Mouse (Mus musculus) liver, embryonic 16.5 days (tissue): ENCODE data around the gene C2cd4d. TPM values are rescaled to one million over a fixed set of nuclear protein-coding genes. Genes with fewer than 3 reads are reported as not detected.
A peak's percentile ranks its signal among the peaks of the same experiment; 100 is the strongest.

Experiments
- ATAC-seq: fragments of 200-750 bp; cut with Nextera tagmentation; 2 replicates; pipeline ENCODE4 v1.8.0; 2017; ENCODE audit warnings: low read depth, mild to moderate bottlenecking, moderate number of reproducible peaks, moderate library complexity
- H3K27ac ChIP-seq: fragments of 300-500 bp; sonication (generic); 2 replicates; pipeline ENCODE4 v1.5.1; 2014; ENCODE audit warnings: mild to moderate bottlenecking, low read length
- H3K27me3 ChIP-seq: fragments of 300-500 bp; sonication (generic); 2 replicates; pipeline ENCODE4 v1.6.1; 2014; ENCODE audit warnings: low read depth, low read length, mixed read lengths; ENCODE audit not compliant: control insufficient read depth, insufficient read depth
- H3K36me3 ChIP-seq: fragments of 300-500 bp; sonication (generic); 2 replicates; pipeline ENCODE4 v1.6.1; 2014; ENCODE audit warnings: mild to moderate bottlenecking; ENCODE audit not compliant: control insufficient read depth, insufficient read depth
- H3K4me1 ChIP-seq: fragments of 300-500 bp; sonication (generic); 2 replicates; pipeline ENCODE4 v1.6.1; 2014; ENCODE audit warnings: low read depth, low read length, mixed read lengths; ENCODE audit not compliant: control insufficient read depth
- H3K4me2 ChIP-seq: fragments of 300-500 bp; sonication (generic); 2 replicates; pipeline ENCODE4 v1.6.1; 2014; ENCODE audit warnings: low read depth, low read length, mixed read lengths
- H3K4me3 ChIP-seq: fragments of 300-500 bp; sonication (generic); 2 replicates; pipeline ENCODE4 v1.5.1; 2014; ENCODE audit warnings: low read depth, mild to moderate bottlenecking, low read length
- H3K9ac ChIP-seq: fragments of 300-500 bp; sonication (generic); 2 replicates; pipeline ENCODE4 v1.6.1; 2014; ENCODE audit warnings: low read depth, low read length
- H3K9me3 ChIP-seq: fragments of 300-500 bp; sonication (generic); replicated peaks from 2 replicates; pipeline ENCODE4 v1.6.1; 2016; ENCODE audit warnings: low read length; ENCODE audit not compliant: control insufficient read depth
- WGBS: fragments of 180-500 bp; shearing (Covaris S2); extraction: QIAGEN DNeasy Blood & Tissue Kit; methylation state at CpG from one replicate; pipeline ENCODE4 v1.1.7; 2014; ENCODE audit not compliant: insufficient replicate concordance; 5-methylcytosine and 5-hydroxymethylcytosine counted together
- polyA plus RNA-seq: library from polyadenylated mRNA; unstranded; fragments of >200 nt; fragmentation: Nextera tagmentation; extraction: Ambion mirVana; gene quantifications from 2 replicates; pipeline ENCODE4 v1.2.1, GENCODE M21; 2015

The C2cd4d gene
- polyA plus RNA-seq = not detected in 2 replicates

DNA sequence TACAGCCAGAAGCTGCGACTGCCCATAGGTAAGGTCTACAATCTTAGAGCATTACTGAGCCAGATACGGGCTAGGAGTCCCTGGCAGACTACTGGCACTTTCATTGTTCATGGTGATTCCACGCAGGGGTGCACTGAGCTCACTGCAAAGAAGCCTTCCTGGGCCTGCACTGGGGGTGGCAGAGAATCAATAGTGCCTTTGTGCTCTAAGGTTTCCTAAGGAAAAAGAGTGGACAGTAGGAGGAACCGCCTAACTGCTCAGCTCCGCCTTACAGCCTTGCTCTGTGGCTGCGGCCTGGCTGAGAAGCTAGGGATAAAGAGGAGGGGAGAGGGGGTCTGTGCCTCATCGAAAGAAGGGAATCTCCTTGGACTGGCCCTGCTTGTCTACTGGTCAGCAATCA lies at the start of gene C2cd4d:
Gene C2cd4d, plus strand, starts transcription at position 301 of the 400 bp plus-strand sequence.
- 51% methylated on average over 7 of the region's 7 CpGs for WGBS
- Histone ChIP-seq H3K27ac (no peak within 1 kb of the TSS), H3K36me3 (no peaks in the 10 kb centered on the region), H3K9me3 (no peaks in the 10 kb centered on the region), H3K4me1 (no peaks in the 10 kb centered on the region), H3K9ac (no peak within 1 kb of the TSS; the same call in 1 of the 2 replicates), H3K4me2 (peak within 1 kb of the TSS; percentile 66), H3K27me3 (peaks cover 34% of the 10 kb centered on the region), H3K4me3 (peak within 1 kb of the TSS; percentile 42; the same call in 1 of the 2 replicates)
- ATAC-seq = no peak

DNA sequence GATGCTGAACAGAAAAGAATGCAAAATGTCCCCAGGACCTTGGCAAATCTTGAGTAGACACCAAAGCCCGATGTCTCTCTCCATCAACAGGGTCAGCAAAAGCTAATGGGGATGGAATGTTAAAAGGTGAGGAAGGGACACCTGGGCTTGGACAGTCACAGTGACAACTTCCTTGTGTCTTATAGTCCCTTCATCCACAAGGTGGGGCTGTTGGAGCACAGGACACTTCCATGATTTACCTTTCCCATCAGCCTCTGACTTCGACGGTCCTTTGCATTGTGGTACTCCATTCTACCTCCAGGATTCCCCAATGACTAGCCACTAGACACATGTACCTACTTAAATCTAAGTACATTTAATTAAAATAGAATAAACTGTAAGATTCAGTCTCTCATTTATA lies 33.6 kb upstream of the C2cd4d start:
- no peak for ATAC-seq
- no peak overlapping the region for H3K4me3 ChIP-seq
- H3K9me3 ChIP-seq = no peaks in the 10 kb centered on the region
- H3K27ac ChIP-seq = no peak overlapping the region
- no peak overlapping the region for H3K4me2 ChIP-seq
- 57% methylated on average over 3 of the region's 3 CpGs for WGBS
- no peaks in the 10 kb centered on the region for H3K27me3 ChIP-seq
- H3K4me1 ChIP-seq = no peaks in the 10 kb centered on the region
- no peak overlapping the region for H3K9ac ChIP-seq
- H3K36me3 ChIP-seq = no peaks in the 10 kb centered on the region

DNA sequence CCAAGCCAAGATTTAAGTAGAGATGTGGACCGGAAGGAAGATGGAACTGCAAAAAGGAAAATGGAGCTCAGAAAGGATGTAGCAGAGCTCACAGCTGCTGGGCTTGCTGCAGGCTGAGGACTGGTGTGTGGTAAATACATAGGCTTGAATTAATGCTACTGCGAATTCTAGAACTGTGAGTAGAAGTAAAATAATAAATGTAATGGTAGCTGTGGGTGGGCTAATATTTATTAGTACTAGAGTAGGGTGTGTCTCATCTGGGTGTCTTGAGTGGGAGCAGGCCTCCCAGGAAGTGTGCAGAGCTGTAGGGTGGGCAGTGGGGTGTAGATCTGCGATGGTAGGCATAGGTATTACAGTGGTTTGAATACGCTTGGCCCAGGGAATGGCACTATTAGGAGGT lies 27.8 kb upstream of the C2cd4d start:
- Histone ChIP-seq H3K9me3 (no peaks in the 10 kb centered on the region), H3K36me3 (no peaks in the 10 kb centered on the region), H3K27me3 (no peaks in the 10 kb centered on the region), H3K4me1 (no peaks in the 10 kb centered on the region), H3K4me3 (no peak overlapping the region), H3K9ac (no peak overlapping the region), H3K4me2 (no peak overlapping the region), H3K27ac (no peak overlapping the region)
- ATAC-seq = no peak
- WGBS = 76% methylated on average over 4 of the region's 4 CpGs

DNA sequence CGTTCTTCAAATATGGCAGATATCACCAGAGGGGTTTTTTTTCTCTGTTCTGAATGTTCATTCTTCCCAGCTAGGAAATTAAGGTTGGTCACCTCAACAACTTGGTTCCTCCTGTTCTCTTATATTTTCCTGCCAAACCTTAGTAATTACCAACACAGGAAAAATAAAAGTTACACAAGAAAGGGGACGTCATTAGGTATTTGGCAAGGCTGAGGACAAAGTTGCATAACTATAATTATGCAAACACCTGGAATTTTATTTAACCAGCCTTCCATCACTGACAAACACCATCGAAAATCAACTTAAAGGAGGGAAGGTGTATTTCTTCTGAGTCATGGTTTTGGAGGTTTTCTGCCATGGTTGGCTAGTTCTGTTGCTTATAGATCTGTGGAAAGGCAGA lies 23.7 kb upstream of the C2cd4d start:
- H3K9ac ChIP-seq = no peak overlapping the region
- no peaks in the 10 kb centered on the region for H3K27me3 ChIP-seq
- ATAC-seq = no peak
- H3K4me3 ChIP-seq = no peak overlapping the region
- WGBS = 51% methylated on average over 3 of the region's 3 CpGs
- H3K4me2 ChIP-seq = no peak overlapping the region
- no peaks in the 10 kb centered on the region for H3K36me3 ChIP-seq
- H3K27ac ChIP-seq = no peak overlapping the region
- H3K9me3 ChIP-seq = no peaks in the 10 kb centered on the region
- H3K4me1 ChIP-seq = no peaks in the 10 kb centered on the region

DNA sequence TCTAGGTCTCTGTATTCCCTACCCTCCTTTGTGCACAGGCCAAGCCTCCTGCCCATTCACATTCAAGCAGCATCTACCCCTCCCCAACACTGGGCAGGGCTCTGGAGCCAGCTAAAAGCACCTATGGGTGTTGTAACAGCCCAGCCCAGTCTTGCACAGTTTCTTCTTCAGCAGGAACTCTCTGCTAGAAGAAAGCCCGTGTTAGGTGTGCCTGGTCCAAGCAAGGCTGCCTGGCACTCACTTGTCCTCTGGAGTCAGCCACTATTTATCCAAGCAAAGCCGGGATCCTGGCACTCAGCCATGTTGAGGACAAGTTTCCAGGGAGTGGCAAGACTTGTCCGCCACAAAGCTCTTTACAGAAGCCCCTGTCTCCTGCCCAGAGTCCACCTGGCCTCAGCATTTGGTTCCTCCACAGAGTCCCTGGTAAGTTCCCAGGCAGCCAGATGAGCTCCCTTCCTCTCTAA lies 20.2 kb upstream of the C2cd4d start, which contains the start of gene Them5:
Gene Them5, plus strand, starts transcription at position 141 of the 464 bp plus-strand sequence.
- Histone ChIP-seq H3K4me3 (no peak within 1 kb of the TSS), H3K27me3 (no peaks in the 10 kb centered on the region), H3K9me3 (no peaks in the 10 kb centered on the region), H3K27ac (no peak within 1 kb of the TSS), H3K4me2 (no peak within 1 kb of the TSS), H3K9ac (no peak within 1 kb of the TSS), H3K4me1 (no peaks in the 10 kb centered on the region), H3K36me3 (no peaks in the 10 kb centered on the region)
- ATAC-seq = no peak
- WGBS = 37% methylated on average over 3 of the region's 3 CpGs

DNA sequence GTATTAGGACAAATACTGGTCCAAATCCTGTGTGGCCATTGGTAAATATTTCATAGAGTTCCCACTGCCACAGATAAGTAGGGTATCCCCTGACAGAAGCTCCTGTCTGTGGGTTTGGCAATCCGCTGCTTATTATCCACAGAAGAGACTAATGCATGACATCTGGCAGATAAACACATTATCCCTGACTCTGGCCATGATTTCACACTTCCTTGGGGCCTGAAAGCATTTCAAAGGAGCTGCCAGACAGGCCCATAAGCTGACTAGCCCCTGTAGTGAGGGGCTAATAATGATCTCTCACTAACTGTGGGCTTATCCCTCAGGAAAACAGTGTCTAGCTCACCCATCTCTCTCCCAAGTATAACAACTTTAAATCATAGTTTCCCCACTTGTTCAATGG lies 19.7 kb upstream of the C2cd4d start:
- H3K36me3 ChIP-seq = no peaks in the 10 kb centered on the region
- no peaks in the 10 kb centered on the region for H3K4me1 ChIP-seq
- WGBS = 52% methylated on average over 1 of the region's 1 CpGs
- no peak overlapping the region for H3K4me3 ChIP-seq
- no peak overlapping the region for H3K4me2 ChIP-seq
- H3K27me3 ChIP-seq = no peaks in the 10 kb centered on the region
- no peak overlapping the region for H3K27ac ChIP-seq
- no peak for ATAC-seq
- no peak overlapping the region for H3K9ac ChIP-seq
- no peaks in the 10 kb centered on the region for H3K9me3 ChIP-seq

DNA sequence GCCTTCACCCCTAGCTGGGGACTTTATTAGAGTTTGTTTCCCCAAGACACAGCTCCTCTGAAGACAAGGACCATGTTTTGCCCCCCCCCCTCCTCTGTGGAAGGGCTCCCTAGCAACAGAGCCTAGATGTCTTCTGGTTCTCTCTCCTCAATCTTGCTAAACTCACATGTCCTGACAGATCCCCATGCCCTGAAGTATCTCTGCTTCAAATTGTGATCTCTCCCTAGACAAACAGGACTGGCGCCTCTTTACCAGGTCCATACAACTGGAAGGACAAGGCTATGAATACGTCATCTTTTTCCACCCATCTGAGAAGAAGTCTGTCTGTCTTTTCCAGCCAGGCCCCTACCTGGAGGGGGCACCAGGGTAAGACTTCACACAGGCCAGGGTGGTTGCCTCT lies 18.1 kb upstream of the C2cd4d start:
- no peaks in the 10 kb centered on the region for H3K36me3 ChIP-seq
- H3K9me3 ChIP-seq = no peaks in the 10 kb centered on the region
- ATAC-seq = no peak
- no peak overlapping the region for H3K27ac ChIP-seq
- H3K27me3 ChIP-seq = no peaks in the 10 kb centered on the region
- 53% methylated on average over 2 of the region's 2 CpGs for WGBS
- H3K9ac ChIP-seq = no peak overlapping the region
- H3K4me1 ChIP-seq = no peaks in the 10 kb centered on the region
- H3K4me2 ChIP-seq = no peak overlapping the region
- H3K4me3 ChIP-seq = no peak overlapping the region

DNA sequence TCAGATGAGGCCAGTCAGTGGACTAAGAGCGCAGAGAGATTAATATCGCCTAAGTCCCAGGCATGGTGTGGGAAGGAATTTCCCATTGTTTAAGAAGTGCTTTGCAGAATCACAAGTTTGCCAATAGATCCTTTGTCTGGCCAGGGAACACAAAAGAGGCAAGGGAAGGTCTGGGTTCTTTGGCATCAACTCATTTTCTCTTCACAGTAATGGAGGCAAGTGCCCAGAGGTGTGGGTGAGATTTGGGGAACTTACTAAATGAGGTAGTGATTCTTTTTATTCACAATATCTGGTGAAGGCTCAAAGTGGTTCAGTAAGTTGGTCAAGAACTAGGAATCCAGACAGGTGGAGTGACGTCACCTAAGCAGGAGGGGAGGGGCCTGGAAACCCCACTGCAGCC lies 17.3 kb upstream of the C2cd4d start:
- H3K4me2 ChIP-seq = no peak overlapping the region
- H3K27me3 ChIP-seq = no peaks in the 10 kb centered on the region
- H3K36me3 ChIP-seq = no peaks in the 10 kb centered on the region
- WGBS = 56% methylated on average over 3 of the region's 3 CpGs
- H3K4me1 ChIP-seq = no peaks in the 10 kb centered on the region
- H3K9me3 ChIP-seq = no peaks in the 10 kb centered on the region
- H3K27ac ChIP-seq = no peak overlapping the region
- ATAC-seq = no peak
- no peak overlapping the region for H3K9ac ChIP-seq
- H3K4me3 ChIP-seq = no peak overlapping the region

DNA sequence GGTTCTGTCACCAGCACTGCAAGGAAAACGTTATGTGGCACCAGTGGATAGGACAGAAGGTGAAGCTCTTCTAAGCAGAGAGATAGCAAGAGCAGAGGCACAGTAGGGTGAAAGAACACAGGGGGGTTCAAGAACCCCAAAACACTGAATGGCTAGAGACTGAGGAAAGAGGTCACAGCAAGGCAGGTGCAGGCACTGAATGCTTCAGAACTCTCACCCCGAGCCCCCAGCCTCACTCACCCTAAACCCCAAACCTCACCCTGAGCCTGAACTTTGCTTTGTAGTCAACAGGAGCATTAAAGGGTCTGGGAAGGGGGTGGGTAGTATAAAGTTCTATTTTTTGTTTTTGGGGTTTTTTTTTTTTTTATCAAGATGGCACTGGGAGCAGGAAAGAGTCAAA lies 14.1 kb upstream of the C2cd4d start:
- no peaks in the 10 kb centered on the region for H3K4me1 ChIP-seq
- no peak overlapping the region for H3K9ac ChIP-seq
- no peak for ATAC-seq
- H3K9me3 ChIP-seq = no peaks in the 10 kb centered on the region
- H3K27ac ChIP-seq = no peak overlapping the region
- no peak overlapping the region for H3K4me3 ChIP-seq
- WGBS = 51% methylated on average over 2 of the region's 2 CpGs
- H3K27me3 ChIP-seq = no peaks in the 10 kb centered on the region
- H3K36me3 ChIP-seq = no peaks in the 10 kb centered on the region
- H3K4me2 ChIP-seq = no peak overlapping the region
